Mouse (Mus musculus): ENCODE data around the gene Zfp827. TPM values are rescaled to one million over a fixed set of nuclear protein-coding genes. Genes with fewer than 3 reads are reported as not detected.

Gene Zfp827
- total RNA-seq, 2 experiments from 2014 or later, result 13.1 to 22.4 TPM

DNA sequence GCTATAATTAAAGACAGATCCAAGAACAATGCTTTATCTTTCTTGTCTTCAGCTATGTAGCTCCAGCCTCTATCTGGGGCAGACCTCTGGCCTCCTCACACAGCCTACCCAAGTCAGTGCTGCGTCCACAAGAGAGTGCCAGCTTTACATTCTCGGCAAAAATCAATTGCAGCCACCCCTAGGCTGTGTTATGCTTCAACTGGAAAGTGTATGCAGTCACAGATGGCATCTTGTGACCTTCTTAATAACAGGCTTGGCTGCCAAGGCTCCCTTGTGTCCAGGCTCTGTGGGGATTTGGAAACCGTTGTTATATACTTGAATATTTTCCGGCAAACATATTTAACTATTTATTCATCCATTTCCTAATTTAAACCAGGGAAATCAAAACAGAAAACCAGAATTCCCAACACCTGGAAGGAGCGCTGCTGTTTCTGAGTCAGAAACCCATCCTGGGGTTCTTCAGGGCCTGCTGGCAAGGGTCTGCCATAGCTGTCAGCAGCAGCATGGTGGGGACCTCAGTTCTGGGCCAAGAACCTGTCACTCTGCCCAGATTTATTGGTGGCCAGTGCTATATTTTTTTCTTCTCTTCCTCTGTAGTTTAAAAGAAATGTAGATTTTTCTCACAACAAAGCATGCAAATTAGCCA, 194.0 kb downstream of the Zfp827 start:
- DNase-seq, result peak; percentile 36

DNA sequence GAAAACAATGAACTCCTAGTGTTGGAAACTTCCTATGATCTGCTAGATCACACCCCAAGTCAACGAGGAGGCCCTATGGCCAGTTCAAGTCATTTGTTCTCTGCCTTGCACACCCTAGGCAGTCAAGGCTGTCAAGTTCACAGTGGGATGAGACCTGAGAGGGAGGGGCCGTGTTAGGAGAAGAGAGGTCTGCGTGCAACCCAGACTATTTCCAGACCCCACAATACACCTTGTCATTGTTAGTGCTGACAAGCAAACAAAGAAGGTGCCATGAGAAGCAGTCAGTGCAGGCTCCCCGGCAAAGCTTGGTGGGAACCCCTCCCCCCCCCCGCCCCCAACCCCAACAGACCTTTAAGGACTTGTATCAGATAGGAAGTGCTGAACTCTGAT, 194.5 kb downstream of the Zfp827 start:
- DNase-seq, result no peak

DNA sequence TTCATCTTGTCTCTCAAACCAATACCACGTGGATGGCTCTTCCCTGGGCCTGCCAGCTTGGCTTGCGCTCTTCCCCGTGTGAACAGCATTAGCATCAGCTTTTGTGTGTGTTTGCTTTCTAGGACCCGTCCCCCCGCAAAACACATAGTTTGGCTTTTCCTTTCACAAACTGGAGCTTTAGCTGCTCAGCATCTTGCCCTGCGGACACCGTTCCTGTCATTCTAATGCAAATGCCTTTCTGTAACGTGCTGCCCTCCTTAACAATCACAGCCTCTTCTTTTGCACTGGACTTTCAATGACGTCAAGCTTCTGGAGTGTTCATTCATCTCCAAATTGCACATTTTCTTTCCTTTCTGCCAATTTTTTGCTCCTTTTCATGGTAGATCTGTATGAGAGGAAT, 196.1 kb downstream of the Zfp827 start:
- no peak for DNase-seq

DNA sequence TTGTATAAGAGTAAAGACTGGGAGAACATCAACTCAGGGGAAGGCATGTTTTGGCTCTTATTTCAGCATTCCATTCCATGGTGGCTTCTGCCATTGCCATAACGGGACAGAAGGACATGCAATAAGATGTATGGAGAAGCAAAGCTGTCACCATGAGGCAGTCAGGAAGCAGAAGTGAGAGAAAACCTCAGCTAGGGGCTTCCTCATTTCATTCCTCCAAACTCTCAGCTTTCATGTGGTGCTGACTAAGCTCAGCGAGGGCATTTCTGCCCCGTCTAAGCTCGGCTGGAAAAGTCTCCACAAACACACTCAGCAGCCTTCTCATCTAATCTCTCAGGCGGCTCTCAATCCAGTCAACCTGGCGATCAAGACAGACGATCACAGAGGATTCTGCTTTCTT, 197.3 kb downstream of the Zfp827 start:
- no peak for DNase-seq

DNA sequence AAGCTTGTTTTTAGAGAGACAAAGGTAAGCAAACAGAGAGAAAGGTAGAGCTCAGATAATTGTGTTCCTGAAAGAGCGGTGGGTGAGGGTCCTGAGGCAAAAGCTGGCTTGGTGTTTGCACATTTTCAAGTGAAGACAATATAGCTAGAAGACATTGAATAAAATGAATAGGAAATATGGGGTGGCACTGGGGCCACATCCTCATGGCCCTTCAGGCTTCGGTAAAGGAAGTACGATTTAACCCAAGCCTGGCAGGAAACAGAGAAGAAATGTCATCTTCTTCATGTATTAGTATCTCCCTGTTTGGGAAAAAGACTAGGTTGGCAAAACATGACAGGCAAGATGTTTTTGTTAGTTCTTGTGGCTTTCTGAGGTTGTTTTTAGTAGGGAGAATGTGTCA, 197.8 kb downstream of the Zfp827 start:
- no peak for DNase-seq

DNA sequence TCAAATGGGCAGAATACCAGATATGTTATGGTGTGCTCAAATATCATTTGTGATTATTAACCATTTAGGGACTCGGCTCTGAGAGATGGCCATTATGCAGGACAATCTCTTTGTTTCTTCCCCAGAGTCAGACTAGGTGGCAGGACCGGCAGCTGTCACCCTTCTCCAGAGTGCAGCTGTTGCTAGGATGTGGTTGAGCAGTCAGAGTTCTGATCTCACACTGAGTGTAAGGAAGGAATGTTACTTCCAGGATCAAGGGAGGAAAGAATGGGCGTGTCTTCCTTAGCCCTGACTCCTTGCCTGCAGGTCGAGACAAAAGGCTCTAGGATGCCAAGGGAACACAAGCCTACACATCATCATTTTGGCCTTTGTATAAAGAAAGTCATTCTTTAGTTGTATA, 199.0 kb downstream of the Zfp827 start:
- DNase-seq, result no peak

DNA sequence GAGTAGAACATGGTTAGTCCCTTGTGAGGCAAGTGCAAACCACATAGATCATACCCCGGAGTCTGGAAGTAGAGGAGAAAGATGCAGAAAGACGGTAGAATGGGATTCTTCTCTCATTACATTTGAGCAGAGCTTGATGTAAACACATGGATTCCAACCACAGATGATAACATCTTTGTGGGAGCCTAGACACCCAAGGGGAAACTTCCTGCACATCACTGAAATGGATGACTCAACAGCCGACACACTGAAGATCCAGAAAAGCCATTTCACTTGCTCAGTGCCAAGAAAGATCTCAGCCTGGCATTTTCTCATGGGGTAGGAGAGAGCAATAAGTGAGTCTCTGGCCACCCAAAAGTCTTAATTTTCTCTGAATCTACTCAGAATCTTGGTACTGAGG, 199.7 kb downstream of the Zfp827 start:
- no peak for DNase-seq

DNA sequence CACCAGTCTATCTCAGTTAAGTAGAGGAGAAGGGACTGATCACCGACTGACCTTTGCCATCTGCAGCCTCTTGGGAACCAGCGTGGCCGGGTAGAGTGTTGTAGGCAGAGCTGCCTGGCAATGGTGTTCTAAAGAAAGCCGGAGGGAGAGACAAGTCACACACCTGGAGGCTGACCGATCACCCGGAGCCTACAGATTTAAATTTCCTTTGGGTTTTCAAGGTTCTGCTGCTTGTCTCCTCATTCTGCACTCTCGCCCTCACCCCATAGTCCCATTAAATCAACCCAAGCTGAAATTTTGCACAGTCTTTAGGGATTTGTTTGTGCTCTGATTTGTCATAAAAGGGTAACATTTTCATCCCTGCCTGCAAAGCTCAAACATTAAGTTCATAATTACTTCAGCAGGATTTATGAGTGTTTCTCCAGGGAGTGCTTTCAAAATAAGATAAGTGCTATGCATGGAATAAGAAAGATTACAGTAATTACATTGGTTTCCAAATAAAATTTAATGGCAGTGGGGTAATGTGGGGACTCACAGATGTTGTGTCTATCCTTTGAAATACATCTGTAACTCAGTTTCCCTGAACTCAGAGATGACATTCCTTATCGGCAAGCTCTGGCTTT, 201.1 kb downstream of the Zfp827 start:
- peak; percentile 18 for DNase-seq

DNA sequence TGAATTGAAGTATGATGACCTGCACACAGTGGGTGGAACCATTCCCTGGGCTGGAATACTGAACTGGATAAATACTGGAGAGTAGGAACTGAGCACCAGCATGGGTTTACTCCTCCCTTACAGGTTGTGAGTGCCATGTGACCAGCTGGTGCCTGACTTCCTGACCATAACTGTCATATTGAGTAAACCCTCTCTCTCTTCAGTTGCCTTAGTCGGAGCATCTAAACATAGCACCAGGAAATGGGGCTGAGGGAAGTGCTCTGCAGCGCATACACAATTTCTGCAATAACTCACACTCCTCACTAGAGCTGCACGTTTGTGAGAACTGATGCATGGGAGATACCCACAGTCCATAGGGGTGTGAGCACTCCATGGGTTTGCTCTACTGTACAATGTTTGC, 211.1 kb downstream of the Zfp827 start:
- DNase-seq, result no peak

DNA sequence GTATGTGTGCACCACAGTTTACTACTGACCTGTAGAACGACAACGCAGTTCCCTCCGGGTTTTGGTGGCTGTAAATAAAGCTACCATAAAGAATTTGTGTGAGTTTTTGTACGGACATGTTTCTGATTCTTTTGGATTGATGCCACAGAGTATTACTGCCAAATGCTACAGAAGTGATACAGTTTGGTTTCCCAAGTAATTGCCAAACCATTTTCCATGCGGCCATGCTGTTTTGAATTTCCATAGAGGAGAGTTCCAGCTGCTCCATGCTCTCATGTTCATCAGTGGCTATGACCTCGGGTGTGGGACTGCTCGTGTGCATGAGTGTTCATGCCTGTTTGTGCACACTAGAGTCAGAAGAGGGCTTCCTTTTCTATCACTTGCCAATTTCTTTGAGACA, 211.8 kb downstream of the Zfp827 start:
- no peak for DNase-seq

Other genes with a start within 250 kb of the Zfp827 start
- 100 to 1,000 TPM; 103 to 108 TPM for gene Lsm6, start 207.3 kb upstream of the Zfp827 start, total RNA-seq (2021)
- not detected for gene 1700011L22Rik, start 220.1 kb downstream of the Zfp827 start, total RNA-seq (2021)

All from adrenal gland, postnatal 10 days (tissue).